Mouse (Mus musculus) hematopoietic stem cell, adult 5-6 weeks (primary cell): Measurements from ENCODE around the gene Zdhhc20. TPM values are rescaled to one million over a fixed set of nuclear protein-coding genes. Genes with fewer than 3 reads are reported as not detected.
A peak's percentile ranks its signal among the peaks of the same experiment; 100 is the strongest.
"Not testable (repeated sequence)": the region's sequence is repeated elsewhere in the genome, so short reads cannot be mapped to it uniquely, and the experiment has no call there.

Experiments used
- ATAC-seq, 2 experiments: fragments of 125-278 bp in 1 of 2; replicated peaks in 1 of 2; 2 replicates each; pipeline ENCODE4 v1.8.0; 2016 to 2017; ENCODE audit warnings: inconsistent platforms in 2 of 2, mild to moderate bottlenecking in 2 of 2, moderate number of reproducible peaks in 2 of 2, low read depth in 1 of 2, moderate TSS enrichment in 1 of 2; ENCODE audit not compliant: low FRiP score in 2 of 2, poor library complexity in 2 of 2, severe bottlenecking in 2 of 2, insufficient read depth in 1 of 2, low TSS enrichment in 1 of 2
- total RNA-seq: library from RNA; stranded (forward); fragments of 172-1452, 232-1000 nt; gene quantifications from 2 replicates; pipeline ENCODE4 v1.2.3, GENCODE M21; 2017

Zdhhc20 gene
- total RNA-seq: 43.2 and 51.2 TPM in 2 replicates

GRCm38 (mm10) chr14:57890011-57890842 lies at the start of gene Zdhhc20:
Zdhhc20 (minus strand) TSS chr14:57890276.
- ATAC-seq: peak; percentile 83 to 90

GRCm38 (mm10) chr14:57937297-57937696 lies 47.2 kb upstream of the Zdhhc20 start:
- no peak for ATAC-seq

- ATAC-seq: no peak
Observed at GRCm38 (mm10) chr14:57934666-57935065, 44.6 kb upstream of the Zdhhc20 start.

- no peak for ATAC-seq
Observed at GRCm38 (mm10) chr14:57933608-57934007, 43.5 kb upstream of the Zdhhc20 start.

GRCm38 (mm10) chr14:57932881-57933443 lies 42.9 kb upstream of the Zdhhc20 start:
- peak; percentile 32 to 53; a peak in 3 of 4 replicates for ATAC-seq

- ATAC-seq: no peak
Observed at GRCm38 (mm10) chr14:57921428-57922131, 31.5 kb upstream of the Zdhhc20 start.

GRCm38 (mm10) chr14:57920568-57921310 lies 30.7 kb upstream of the Zdhhc20 start:
- ATAC-seq: no peak

- no peak for ATAC-seq
Observed at GRCm38 (mm10) chr14:57919148-57919875, 29.2 kb upstream of the Zdhhc20 start.

GRCm38 (mm10) chr14:57915341-57915740 lies 25.3 kb upstream of the Zdhhc20 start:
- ATAC-seq: no peak

- ATAC-seq: not testable (repeated sequence)
Observed at GRCm38 (mm10) chr14:57912211-57913007, 22.3 kb upstream of the Zdhhc20 start.

GRCm38 (mm10) chr14:57911787-57912186 lies 21.7 kb upstream of the Zdhhc20 start:
- ATAC-seq: not testable (repeated sequence)

- ATAC-seq: no peak
Observed at GRCm38 (mm10) chr14:57911316-57911715, 21.2 kb upstream of the Zdhhc20 start.

GRCm38 (mm10) chr14:57910501-57911068 lies 20.5 kb upstream of the Zdhhc20 start:
- peak; percentile 96 to 97 for ATAC-seq

GRCm38 (mm10) chr14:57909297-57909696 lies 19.2 kb upstream of the Zdhhc20 start:
- ATAC-seq: no peak

- 0 out of 4 replicates have a peak, but pooled peaks of 1 of the 2 experiments have one; percentile 17 for ATAC-seq
Observed at GRCm38 (mm10) chr14:57908431-57908830, 18.4 kb upstream of the Zdhhc20 start.

- ATAC-seq: no peak
Observed at GRCm38 (mm10) chr14:57901998-57902397, 11.9 kb upstream of the Zdhhc20 start.
